Mouse (Mus musculus): ENCODE results near the gene Atp6v1e1. TPM values are rescaled to one million over a fixed set of nuclear protein-coding genes. Genes with fewer than 3 reads are reported as not detected.

Gene Atp6v1e1
- polyA plus RNA-seq, 1 experiment from 2014 or later, result 133 TPM

GRCm38 (mm10) chr6:120836389-120837151 lies 14.0 kb upstream of the Atp6v1e1 start:
- Histone ChIP-seq H3K9me3 (no peaks in the 10 kb centered on the region), H3K27me3 (replicated peaks) (no peaks in the 10 kb centered on the region), H3K36me3 (peaks cover 3% of the 10 kb centered on the region; the same call in 1 of the 2 replicates), H3K9ac (peak overlapping the region; percentile 97), H3K4me1 (0 out of 2 replicates have a peak, but pooled peaks cover 4% of the 10 kb centered on the region), H3K4me2 (peak overlapping the region; percentile 68), H3K4me3 (replicated peaks) (peak overlapping the region; percentile 94), H3K27ac (peak overlapping the region; percentile 96)
- peak; percentile 43 for ATAC-seq (ENCODE audit: insufficient read depth, low FRiP score, low read depth)
- 1% methylated on average over 37 of the region's 37 CpGs for WGBS

- ATAC-seq (ENCODE audit: insufficient read depth, low FRiP score, low read depth), result peak; percentile 83
- peak within 1 kb of the TSS; percentile 94 for H3K4me3 ChIP-seq (replicated peaks)
- H3K36me3 ChIP-seq, result peaks cover 3% of the 10 kb centered on the region; the same call in 1 of the 2 replicates
- WGBS, result 3% methylated on average over 40 of the region's 40 CpGs
- peak within 1 kb of the TSS; percentile 68 for H3K4me2 ChIP-seq
- H3K9ac ChIP-seq, result peak within 1 kb of the TSS; percentile 97
- H3K4me1 ChIP-seq, result 0 out of 2 replicates have a peak, but pooled peaks cover 4% of the 10 kb centered on the region
- peak within 1 kb of the TSS; percentile 96 for H3K27ac ChIP-seq
- H3K27me3 ChIP-seq (replicated peaks), result no peaks in the 10 kb centered on the region
- no peaks in the 10 kb centered on the region for H3K9me3 ChIP-seq
Observed at GRCm38 (mm10) chr6:120835474-120836374, 13.1 kb upstream of the Atp6v1e1 start, which contains the start of gene Bcl2l13. Gene Bcl2l13 (plus strand): TSS chr6:120836212.

- no peak for ATAC-seq (ENCODE audit: insufficient read depth, low FRiP score, low read depth)
- Histone ChIP-seq H3K27me3 (replicated peaks) (no peaks in the 10 kb centered on the region), H3K9ac (no peak overlapping the region), H3K9me3 (no peaks in the 10 kb centered on the region), H3K4me2 (no peak overlapping the region; the same call in 1 of the 2 replicates), H3K27ac (no peak overlapping the region), H3K4me1 (0 out of 2 replicates have a peak, but pooled peaks cover 4% of the 10 kb centered on the region), H3K4me3 (replicated peaks) (no peak overlapping the region), H3K36me3 (peaks cover 3% of the 10 kb centered on the region; the same call in 1 of the 2 replicates)
- WGBS, result 60% methylated on average over 4 of the region's 4 CpGs
Observed at GRCm38 (mm10) chr6:120834766-120835321, 12.3 kb upstream of the Atp6v1e1 start.

- no peak overlapping the region for H3K4me2 ChIP-seq
- ATAC-seq (ENCODE audit: insufficient read depth, low FRiP score, low read depth), result peak; percentile 45; the same call in 1 of the 2 replicates
- H3K4me1 ChIP-seq, result 0 out of 2 replicates have a peak, but pooled peaks cover 3% of the 10 kb centered on the region
- no peaks in the 10 kb centered on the region for H3K9me3 ChIP-seq
- no peak overlapping the region for H3K9ac ChIP-seq
- no peak overlapping the region for H3K4me3 ChIP-seq (replicated peaks)
- H3K27me3 ChIP-seq (replicated peaks), result no peaks in the 10 kb centered on the region
- H3K27ac ChIP-seq, result peak overlapping the region; percentile 42; the same call in 1 of the 2 replicates
- 53% methylated on average over 4 of the region's 4 CpGs for WGBS
- no peaks in the 10 kb centered on the region for H3K36me3 ChIP-seq
Observed at GRCm38 (mm10) chr6:120832097-120832496, 9.5 kb upstream of the Atp6v1e1 start.

- H3K4me3 ChIP-seq (replicated peaks), result no peak overlapping the region
- 0 out of 2 replicates have a peak overlapping the region, but pooled peaks have one; percentile 14 for H3K27ac ChIP-seq
- H3K27me3 ChIP-seq (replicated peaks), result no peaks in the 10 kb centered on the region
- no peaks in the 10 kb centered on the region for H3K36me3 ChIP-seq
- 50% methylated on average over 4 of the region's 4 CpGs for WGBS
- H3K9ac ChIP-seq, result no peak overlapping the region
- H3K4me2 ChIP-seq, result no peak overlapping the region
- no peaks in the 10 kb centered on the region for H3K9me3 ChIP-seq
- peak; percentile 43; the same call in 1 of the 2 replicates for ATAC-seq (ENCODE audit: insufficient read depth, low FRiP score, low read depth)
- H3K4me1 ChIP-seq, result no peaks in the 10 kb centered on the region
Observed at GRCm38 (mm10) chr6:120830866-120831608, 8.4 kb upstream of the Atp6v1e1 start.

- Histone ChIP-seq H3K4me1 (no peaks in the 10 kb centered on the region), H3K27me3 (replicated peaks) (no peaks in the 10 kb centered on the region), H3K27ac (no peak overlapping the region), H3K9me3 (no peaks in the 10 kb centered on the region), H3K4me3 (replicated peaks) (no peak overlapping the region), H3K9ac (no peak overlapping the region), H3K36me3 (no peaks in the 10 kb centered on the region), H3K4me2 (no peak overlapping the region)
- WGBS, result 72% methylated on average over 1 of the region's 1 CpGs
- ATAC-seq (ENCODE audit: insufficient read depth, low FRiP score, low read depth), result peak; percentile 64; the same call in 1 of the 2 replicates
Observed at GRCm38 (mm10) chr6:120830056-120830455, 7.5 kb upstream of the Atp6v1e1 start.

- H3K4me2 ChIP-seq, result peak overlapping the region; percentile 42
- peaks cover 5% of the 10 kb centered on the region for H3K4me1 ChIP-seq
- H3K27me3 ChIP-seq (replicated peaks), result no peaks in the 10 kb centered on the region
- 64% methylated on average over 10 of the region's 10 CpGs for WGBS
- peaks cover 9% of the 10 kb centered on the region for H3K36me3 ChIP-seq
- H3K9ac ChIP-seq, result no peak overlapping the region
- peak overlapping the region; percentile 100 for H3K4me3 ChIP-seq (replicated peaks)
- ATAC-seq (ENCODE audit: insufficient read depth, low FRiP score, low read depth), result no peak
- no peaks in the 10 kb centered on the region for H3K9me3 ChIP-seq
- H3K27ac ChIP-seq, result peak overlapping the region; percentile 95; the same call in 1 of the 2 replicates
Observed at GRCm38 (mm10) chr6:120822937-120823614, 483 bp upstream of the Atp6v1e1 start.

GRCm38 (mm10) chr6:120821715-120822114 lies 878 bp downstream of the Atp6v1e1 start:
- Histone ChIP-seq H3K4me3 (replicated peaks) (peak overlapping the region; percentile 100), H3K9me3 (no peaks in the 10 kb centered on the region), H3K4me2 (peak overlapping the region; percentile 59), H3K27ac (peak overlapping the region; percentile 95; the same call in 1 of the 2 replicates), H3K9ac (peak overlapping the region; percentile 74; the same call in 1 of the 2 replicates), H3K27me3 (replicated peaks) (no peaks in the 10 kb centered on the region), H3K36me3 (peaks cover 19% of the 10 kb centered on the region), H3K4me1 (peaks cover 5% of the 10 kb centered on the region)
- no peak for ATAC-seq (ENCODE audit: insufficient read depth, low FRiP score, low read depth)
- 43% methylated on average over 5 of the region's 5 CpGs for WGBS

GRCm38 (mm10) chr6:120820941-120821340 lies 1.7 kb downstream of the Atp6v1e1 start:
- H3K9ac ChIP-seq, result no peak overlapping the region
- ATAC-seq (ENCODE audit: insufficient read depth, low FRiP score, low read depth), result no peak
- WGBS, result 86% methylated on average over 1 of the region's 1 CpGs
- H3K4me1 ChIP-seq, result peaks cover 5% of the 10 kb centered on the region
- H3K4me3 ChIP-seq (replicated peaks), result no peak overlapping the region; the same call in 1 of the 2 replicates
- no peaks in the 10 kb centered on the region for H3K9me3 ChIP-seq
- H3K27me3 ChIP-seq (replicated peaks), result no peaks in the 10 kb centered on the region
- H3K27ac ChIP-seq, result no peak overlapping the region
- peak overlapping the region; percentile 16; the same call in 1 of the 2 replicates for H3K4me2 ChIP-seq
- peaks cover 19% of the 10 kb centered on the region for H3K36me3 ChIP-seq

- no peak for ATAC-seq (ENCODE audit: insufficient read depth, low FRiP score, low read depth)
- WGBS, result 75% methylated on average over 5 of the region's 5 CpGs
- Histone ChIP-seq H3K4me1 (peaks cover 5% of the 10 kb centered on the region), H3K27me3 (replicated peaks) (no peaks in the 10 kb centered on the region), H3K9ac (no peak overlapping the region), H3K9me3 (no peaks in the 10 kb centered on the region), H3K4me2 (no peak overlapping the region; the same call in 1 of the 2 replicates), H3K27ac (no peak overlapping the region), H3K4me3 (replicated peaks) (no peak overlapping the region), H3K36me3 (peaks cover 19% of the 10 kb centered on the region)
Observed at GRCm38 (mm10) chr6:120820144-120820543, 2.4 kb downstream of the Atp6v1e1 start.

Data from stomach, embryonic 15.5 days (tissue).